Mouse (Mus musculus) embryonic facial prominence, embryonic 11.5 days (tissue): Measurements from ENCODE around the gene Snrnp70. TPM values are rescaled to one million over a fixed set of nuclear protein-coding genes. Genes with fewer than 3 reads are reported as not detected.
"Not testable (repeated sequence)": the region's sequence is repeated elsewhere in the genome, so short reads cannot be mapped to it uniquely, and the experiment has no call there.

Experiments
- ATAC-seq: fragments of 200-750 bp; cut with Nextera tagmentation; replicated peaks from 2 replicates; pipeline ENCODE4 v1.8.0; 2017; ENCODE audit warnings: low read depth; ENCODE audit not compliant: insufficient number of reproducible peaks, low FRiP score, low TSS enrichment
- DNase-seq: peaks from one replicate; pipeline ENCODE4 v3.0.0-alpha.2; 2015; ENCODE audit warnings: low spot score
- H3K27ac ChIP-seq: fragments of 300-500 bp; sonication (generic); replicated peaks from 2 replicates; pipeline ENCODE4 v1.5.1; 2014; ENCODE audit warnings: mild to moderate bottlenecking, low read depth, low read length, control low read depth
- H3K27me3 ChIP-seq: fragments of 300-500 bp; sonication (generic); 2 replicates; pipeline ENCODE4 v1.6.1; 2014; ENCODE audit warnings: mild to moderate bottlenecking, low read length, moderate library complexity, mixed read lengths; ENCODE audit not compliant: control insufficient read depth, insufficient read depth
- H3K36me3 ChIP-seq: fragments of 300-500 bp; sonication (generic); replicated peaks from 2 replicates; pipeline ENCODE4 v1.6.1; 2014; ENCODE audit warnings: low read depth, mild to moderate bottlenecking, low read length, moderate library complexity, mixed read lengths; ENCODE audit not compliant: control insufficient read depth, insufficient read depth
- H3K4me1 ChIP-seq: fragments of 300-500 bp; sonication (generic); 2 replicates; pipeline ENCODE4 v1.6.1; 2014; ENCODE audit warnings: low read length, mixed read lengths; ENCODE audit not compliant: control insufficient read depth, insufficient read depth
- H3K4me2 ChIP-seq: fragments of 300-500 bp; sonication (generic); 2 replicates; pipeline ENCODE4 v1.6.1; 2014; ENCODE audit warnings: low read depth, mild to moderate bottlenecking, control low read depth, low read length, moderate library complexity
- H3K4me3 ChIP-seq: fragments of 300-500 bp; sonication (generic); 2 replicates; pipeline ENCODE4 v1.5.1; 2014; ENCODE audit warnings: low read depth, low read length, control low read depth
- H3K9ac ChIP-seq: fragments of 300-500 bp; sonication (generic); replicated peaks from 2 replicates; pipeline ENCODE4 v1.6.1; 2014; ENCODE audit warnings: mild to moderate bottlenecking, control low read depth, low read length
- H3K9me3 ChIP-seq: fragments of 300-500 bp; sonication (generic); replicated peaks from 2 replicates; pipeline ENCODE4 v1.6.1; 2016; ENCODE audit warnings: mild to moderate bottlenecking, low read length, inconsistent platforms, mixed read lengths; ENCODE audit not compliant: control insufficient read depth
- WGBS: fragments of 180-500 bp; shearing (Covaris S2); extraction: QIAGEN DNeasy Blood & Tissue Kit; methylation state at CpG from one replicate; pipeline ENCODE4 v1.1.7; 2014; 5-methylcytosine and 5-hydroxymethylcytosine counted together
- polyA plus RNA-seq: library from polyadenylated mRNA; unstranded; fragments of >200 nt; fragmentation: Nextera tagmentation; extraction: Ambion mirVana; gene quantifications from 2 replicates; pipeline ENCODE4 v1.2.1, GENCODE M21; 2014

The Snrnp70 gene
- polyA plus RNA-seq, 1 experiment from 2014 or later: 75.0 TPM

DNA sequence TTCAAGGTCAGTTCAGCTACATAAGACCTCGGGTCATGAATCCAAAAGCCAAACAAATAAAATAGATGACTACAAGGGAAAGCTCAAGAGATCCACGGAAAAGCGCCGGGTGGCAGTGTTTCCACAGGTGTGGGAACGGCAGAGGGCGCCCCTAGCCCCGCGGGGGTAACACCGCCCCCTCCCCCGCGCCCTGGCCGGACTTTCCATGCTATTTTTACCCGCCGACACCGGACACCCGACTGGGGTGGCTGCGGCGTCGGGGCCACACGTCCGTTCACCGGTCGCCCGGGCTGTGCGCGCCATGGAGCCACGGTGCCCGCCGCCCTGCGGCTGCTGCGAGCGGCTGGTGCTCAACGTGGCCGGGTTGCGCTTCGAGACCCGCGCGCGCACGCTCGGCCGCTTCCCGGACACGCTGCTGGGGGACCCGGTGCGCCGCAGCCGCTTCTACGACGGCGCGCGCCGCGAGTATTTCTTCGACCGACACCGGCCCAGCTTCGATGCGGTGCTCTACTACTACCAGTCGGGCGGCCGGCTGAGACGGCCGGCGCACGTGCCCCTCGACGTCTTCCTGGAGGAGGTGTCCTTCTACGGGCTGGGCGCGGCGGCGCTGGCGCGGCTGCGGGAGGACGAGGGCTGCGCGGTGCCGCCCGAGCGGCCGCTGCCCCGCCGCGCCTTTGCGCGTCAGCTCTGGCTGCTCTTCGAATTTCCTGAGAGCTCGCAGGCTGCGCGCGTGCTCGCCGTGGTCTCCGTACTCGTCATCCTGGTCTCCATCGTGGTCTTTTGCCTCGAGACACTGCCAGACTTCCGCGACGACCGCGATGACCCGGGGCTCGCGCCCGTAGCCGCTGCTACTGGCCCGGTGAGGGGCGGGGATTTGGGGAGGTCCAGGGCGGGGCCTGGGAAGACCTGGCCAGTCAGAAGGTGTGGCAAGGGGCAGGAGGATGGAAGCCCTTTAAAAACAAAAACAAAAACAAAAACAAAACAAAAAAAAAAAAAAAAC, 10.9 kb upstream of the Snrnp70 start:
- Histone ChIP-seq H3K36me3 (no peaks in the 10 kb centered on the region), H3K9ac (peak overlapping the region; percentile 33), H3K4me3 (peak overlapping the region; percentile 33), H3K4me2 (peak overlapping the region; percentile 50), H3K27ac (no peak overlapping the region), H3K9me3 (no peaks in the 10 kb centered on the region), H3K27me3 (peaks cover 46% of the 10 kb centered on the region), H3K4me1 (peaks cover 3% of the 10 kb centered on the region)
- no peak for ATAC-seq
- under 1% methylated on average over 111 of the region's 114 CpGs for WGBS
- DNase-seq: no peak

DNA sequence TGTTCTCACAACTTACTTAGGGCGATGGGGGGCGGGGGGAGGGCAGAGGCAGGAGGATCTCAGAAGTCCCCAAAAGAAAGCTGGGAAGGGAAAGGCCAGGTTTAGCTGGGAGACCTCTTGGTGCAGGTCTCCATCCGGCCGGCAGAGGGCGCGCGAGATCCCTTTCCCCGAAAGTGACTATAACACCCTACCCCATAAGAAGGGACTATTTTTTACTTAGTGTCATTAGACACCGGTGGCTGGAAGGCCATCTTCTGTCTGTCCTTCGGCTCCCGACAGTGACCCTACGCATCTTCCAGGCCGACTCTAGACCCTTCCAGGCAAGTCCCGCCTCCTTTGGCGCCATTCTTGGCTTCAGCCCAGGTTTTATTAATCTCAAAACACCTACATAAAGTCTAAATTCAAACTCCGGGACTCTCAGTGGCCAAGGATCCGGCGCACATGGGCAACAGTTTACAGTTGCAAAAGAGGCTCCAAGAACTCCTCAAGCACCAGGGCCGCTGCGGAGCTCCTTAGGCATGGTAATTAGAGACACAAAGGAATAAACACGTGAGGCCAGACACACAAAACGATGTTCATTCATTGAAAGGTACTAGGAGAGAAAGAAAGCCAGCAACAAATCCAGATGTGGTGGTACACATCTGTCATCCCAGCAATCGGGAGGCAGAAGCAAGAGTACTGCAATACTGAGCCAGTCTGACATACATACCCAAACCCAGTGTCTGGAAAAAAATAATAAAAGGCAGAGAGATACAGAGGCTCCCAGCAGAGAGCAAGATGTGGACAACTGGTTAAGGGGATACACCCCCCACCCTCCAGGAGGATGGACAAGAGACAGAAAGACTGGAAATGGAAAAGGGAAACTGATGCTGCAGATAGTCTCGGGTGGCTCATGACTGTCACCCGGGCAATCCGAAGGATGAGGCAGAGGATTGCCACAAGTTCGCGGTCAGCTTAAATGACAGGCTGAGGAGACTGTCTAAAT, 9.8 kb upstream of the Snrnp70 start, which contains the start of gene Kcna7:
TSS of gene Kcna7 (plus strand) at position 563 of the 985 bp plus-strand sequence.
- peak within 1 kb of the TSS; percentile 50 for H3K4me2 ChIP-seq
- H3K27me3 ChIP-seq: peaks cover 39% of the 10 kb centered on the region
- peak within 1 kb of the TSS; percentile 33 for H3K4me3 ChIP-seq
- ATAC-seq (no peak), DNase-seq (peak; percentile 64)
- H3K4me1 ChIP-seq: peaks cover 3% of the 10 kb centered on the region
- no peaks in the 10 kb centered on the region for H3K36me3 ChIP-seq
- 12% methylated on average over 28 of the region's 28 CpGs for WGBS
- peak within 1 kb of the TSS; percentile 33 for H3K9ac ChIP-seq
- H3K27ac ChIP-seq: no peak within 1 kb of the TSS
- H3K9me3 ChIP-seq: no peaks in the 10 kb centered on the region

DNA sequence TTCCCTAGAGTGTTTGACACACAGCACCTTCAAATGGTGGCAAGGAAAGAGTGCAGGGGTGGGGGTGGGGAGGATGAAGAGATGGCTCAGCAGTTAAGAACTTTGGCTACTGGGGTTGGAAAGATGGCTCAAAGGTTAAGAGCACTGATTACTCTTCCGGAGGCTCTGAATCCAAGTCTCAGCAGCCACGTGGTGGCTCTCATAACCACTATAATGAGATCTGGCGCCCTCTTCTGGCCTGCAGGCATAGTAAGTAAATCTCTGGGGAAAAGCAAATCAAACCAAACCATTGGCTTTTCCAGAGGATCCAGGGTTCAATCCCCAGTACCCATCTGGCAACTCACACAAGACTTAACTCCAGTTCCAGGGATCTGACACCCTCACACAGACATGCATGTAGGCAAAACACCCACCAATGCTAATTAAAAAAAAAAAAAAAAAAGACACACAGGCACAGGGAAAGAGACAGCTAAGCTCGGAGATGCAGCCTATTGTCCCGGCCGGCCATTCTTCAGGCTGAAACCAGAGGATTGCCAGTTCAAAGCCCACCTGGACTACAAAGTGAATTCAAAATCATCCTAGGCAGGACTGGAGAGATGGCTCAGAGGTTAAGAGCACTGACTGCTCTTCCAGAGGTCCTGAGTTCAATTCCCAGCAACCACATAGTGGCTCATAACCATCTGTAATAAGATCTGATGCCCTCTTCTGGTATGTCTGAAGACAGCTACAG, 8.2 kb upstream of the Snrnp70 start:
- 45% methylated on average over 6 of the region's 6 CpGs for WGBS

DNA sequence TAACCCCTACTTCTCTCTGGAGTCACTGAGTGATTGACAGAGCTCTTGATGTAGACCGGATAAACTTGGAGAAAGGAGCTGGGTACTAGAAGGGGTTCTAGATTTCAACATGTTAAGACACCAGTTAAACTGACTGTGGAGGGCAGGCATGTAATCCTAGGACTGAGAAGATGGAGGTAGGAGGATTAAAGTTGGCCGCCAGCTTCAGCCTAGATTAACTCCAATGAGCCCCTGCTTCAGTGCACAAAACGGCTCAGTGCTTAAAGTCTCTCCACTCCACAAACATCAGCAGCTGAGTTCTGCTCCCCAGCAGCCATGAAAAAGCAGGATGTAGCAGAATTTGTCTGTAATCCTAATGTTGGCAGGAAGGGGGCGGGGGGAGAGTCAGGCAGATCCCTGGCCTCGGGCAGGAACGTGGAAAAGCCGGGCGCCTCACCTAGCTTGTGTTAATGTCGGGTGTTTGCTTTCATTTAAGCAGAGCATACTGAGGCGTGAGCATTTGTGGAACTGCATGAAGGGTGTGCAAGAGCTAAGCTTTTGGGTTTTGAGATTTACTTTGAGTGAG, 6.1 kb upstream of the Snrnp70 start:
- H3K36me3 ChIP-seq: no peaks in the 10 kb centered on the region
- peaks cover 15% of the 10 kb centered on the region for H3K27me3 ChIP-seq
- DNase-seq (no peak), ATAC-seq (no peak)
- 68% methylated on average over 10 of the region's 10 CpGs for WGBS
- no peak overlapping the region for H3K4me2 ChIP-seq
- no peak overlapping the region for H3K9ac ChIP-seq
- H3K9me3 ChIP-seq: no peaks in the 10 kb centered on the region
- H3K4me3 ChIP-seq: no peak overlapping the region
- peaks cover 3% of the 10 kb centered on the region for H3K4me1 ChIP-seq
- H3K27ac ChIP-seq: no peak overlapping the region

More for the DNA sequence above, 8.2 kb upstream of the Snrnp70 start:
- Histone ChIP-seq H3K4me1 (peaks cover 3% of the 10 kb centered on the region), H3K9ac (no peak overlapping the region), H3K36me3 (no peaks in the 10 kb centered on the region), H3K27me3 (peaks cover 36% of the 10 kb centered on the region), H3K9me3 (no peaks in the 10 kb centered on the region), H3K4me2 (no peak overlapping the region), H3K4me3 (no peak overlapping the region), H3K27ac (no peak overlapping the region)
- ATAC-seq (no peak), DNase-seq (peak; percentile 78)

DNA sequence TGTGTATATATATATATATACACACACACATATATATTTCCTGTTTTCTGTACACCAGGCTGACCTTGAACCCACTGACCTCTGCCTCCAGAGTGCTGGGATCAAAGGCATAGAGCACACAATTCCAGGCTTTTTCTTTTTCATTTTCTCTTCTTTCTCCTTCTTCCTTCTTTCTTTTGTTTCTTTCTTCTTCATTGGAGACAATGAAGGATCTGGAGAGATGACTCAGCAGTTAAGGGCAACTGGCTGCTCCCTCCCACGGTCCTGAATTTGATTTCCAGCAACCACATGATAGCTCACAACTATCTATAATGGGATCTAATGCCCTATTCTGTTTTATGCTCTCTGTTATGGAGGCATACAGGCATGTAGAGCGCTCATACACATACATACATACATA, 1.2 kb upstream of the Snrnp70 start:
- Histone ChIP-seq H3K9ac (no peak overlapping the region), H3K36me3 (peaks cover 3% of the 10 kb centered on the region), H3K4me1 (no peaks in the 10 kb centered on the region), H3K4me3 (no peak overlapping the region), H3K9me3 (no peaks in the 10 kb centered on the region), H3K27ac (no peak overlapping the region), H3K4me2 (no peak overlapping the region), H3K27me3 (no peaks in the 10 kb centered on the region)
- 83% methylated on average over 2 of the region's 2 CpGs for WGBS
- ATAC-seq (no peak), DNase-seq (no peak)

DNA sequence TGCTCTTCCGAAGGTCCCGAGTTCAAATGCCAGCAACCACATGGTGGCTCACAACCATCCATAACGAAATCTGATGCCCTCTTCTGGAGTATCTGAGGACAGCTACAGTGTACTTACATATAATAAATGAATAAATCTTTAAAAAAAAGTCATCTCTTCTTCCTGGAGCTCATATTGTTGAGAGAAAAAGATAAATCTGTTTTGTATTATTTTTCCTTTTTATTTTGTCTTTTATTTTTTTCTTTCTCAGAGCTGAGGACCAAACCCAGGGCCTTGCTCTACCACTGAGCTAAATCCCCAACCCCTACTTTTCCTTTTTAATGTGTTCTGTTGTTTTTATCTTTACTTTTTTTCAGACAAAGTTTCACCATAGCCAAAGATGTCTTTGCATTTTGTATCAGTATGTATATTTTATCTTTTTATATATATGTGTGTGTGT, 814 bp upstream of the Snrnp70 start:
- H3K36me3 ChIP-seq, H3K4me3 ChIP-seq, ATAC-seq, H3K9ac ChIP-seq, H3K4me2 ChIP-seq, H3K27ac ChIP-seq, DNase-seq, H3K4me1 ChIP-seq, H3K9me3 ChIP-seq, H3K27me3 ChIP-seq: not testable (repeated sequence)
- 4% methylated on average over 3 of the region's 3 CpGs for WGBS

DNA sequence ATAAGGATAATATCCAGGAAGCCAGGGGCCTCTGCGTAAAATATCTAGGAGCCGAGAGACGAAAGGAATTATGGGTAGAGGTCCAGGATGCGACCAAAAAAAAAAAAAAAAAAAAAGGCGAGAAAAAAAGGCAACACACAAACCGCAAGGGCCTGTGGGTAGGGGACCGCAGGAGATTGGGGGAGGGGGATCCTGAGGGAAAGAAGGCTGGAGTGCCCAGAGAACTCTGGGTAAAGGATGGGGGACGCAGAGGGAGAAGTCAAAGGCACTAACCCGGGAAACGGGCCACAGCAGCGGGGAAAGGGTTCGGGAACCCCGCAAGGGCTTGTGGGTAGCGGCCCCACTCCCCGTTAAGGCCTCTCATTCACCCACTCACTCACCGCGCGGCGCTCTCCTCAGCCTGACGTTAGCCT, 407 bp downstream of the Snrnp70 start:
- Histone ChIP-seq H3K27me3 (no peaks in the 10 kb centered on the region), H3K27ac (peak overlapping the region; percentile 97), H3K9ac (peak overlapping the region; percentile 82), H3K4me2 (peak overlapping the region; percentile 86), H3K9me3 (no peaks in the 10 kb centered on the region), H3K36me3 (peaks cover 3% of the 10 kb centered on the region), H3K4me1 (no peaks in the 10 kb centered on the region), H3K4me3 (peak overlapping the region; percentile 62)
- DNase-seq (peak; percentile 85), ATAC-seq (peak; percentile 67)
- 0% methylated on average over 20 of the region's 20 CpGs for WGBS
